20 mouse cellular contexts compared by ENCODE assay signal in the genomic region with DNA sequence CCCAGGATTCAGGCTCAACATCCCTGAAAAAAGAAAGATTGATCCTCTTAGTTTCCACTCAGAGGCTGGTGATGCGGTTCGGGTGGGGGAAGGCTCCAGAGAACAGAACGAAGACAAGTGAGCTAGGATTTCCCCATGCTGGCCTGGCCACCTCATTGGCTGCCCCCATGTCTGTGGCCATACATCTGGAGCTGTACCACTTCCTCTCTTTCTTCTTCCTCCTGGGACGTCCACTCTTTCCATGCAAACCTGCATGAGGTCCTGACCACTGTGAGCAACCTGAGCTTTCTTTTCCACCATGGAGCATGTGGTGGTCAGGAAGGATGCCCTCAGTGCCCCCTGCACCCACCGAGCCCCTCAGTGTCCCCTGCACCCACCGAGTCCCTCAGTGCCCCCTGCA.
DNase-seq lines count a peak whose midpoint lies in the region; ATAC-seq and TF ChIP-seq lines count a peak whose summit lies in the region.
"Had no signal": no experiment of that assay in that cellular context is flagged by ENCODE, and none has a peak within 500 bp of the region (broad histone marks: within the 10 kb centered on the region; RNA-seq: fewer than 3 reads in every experiment).

No protein-coding gene starts in this region.

- no peaks in the 10 kb centered on the region for H3K9me3 ChIP-seq in hindbrain, embryonic 10.5 days
- H3K9me3 ChIP-seq in hindbrain, embryonic 16.5 days (ENCODE audit: control insufficient read depth, low read length) = no peaks in the 10 kb centered on the region
- H3K9me3 ChIP-seq in CH12.LX (replicated peaks; ENCODE audit: low read length) = no peaks in the 10 kb centered on the region
- H3K9me3 ChIP-seq in intestine, embryonic 16.5 days (ENCODE audit: control insufficient read depth, low read length) = no peaks in the 10 kb centered on the region
- H3K9me3 ChIP-seq: embryonic facial prominence, embryonic 10.5 days; embryonic facial prominence, embryonic 12.5 days; forebrain, embryonic 13.5 days; forebrain, embryonic 15.5 days had no signal

- H3K27ac ChIP-seq in hindbrain, embryonic 10.5 days = 0 out of 2 replicates have a peak overlapping the region, but pooled peaks have one; percentile 41
- H3K27ac ChIP-seq in hindbrain, embryonic 16.5 days (ENCODE audit: low read depth, low read length) = no peak overlapping the region
- 0 out of 2 replicates have a peak overlapping the region, but pooled peaks have one; percentile 9 for H3K27ac ChIP-seq in CH12.LX (ENCODE audit: insufficient read depth, low read depth)
- H3K27ac ChIP-seq in intestine, embryonic 16.5 days (ENCODE audit: low read length) = no peak overlapping the region
- H3K27ac ChIP-seq: embryonic facial prominence, embryonic 10.5 days; embryonic facial prominence, embryonic 12.5 days; forebrain, embryonic 13.5 days; forebrain, embryonic 15.5 days had no signal

- DNase-seq in hindbrain, embryonic 10.5 days (ENCODE audit: low spot score) = no peak
- DNase-seq in CH12.LX (ENCODE audit: extremely low read depth) = peak; percentile 45
- DNase-seq: adrenal gland, adult 2 months; adrenal gland, postnatal 10 days; adrenal gland, postnatal 25 days; B cell, adult 2 months; cerebellum, adult 11 months; cerebellum, adult 18-20 months; cerebellum, adult 9-10 months; cerebellum, postnatal 10 days; cerebellum, postnatal 25 days; forebrain, postnatal 0 days had no signal

- peaks cover 10% of the 10 kb centered on the region; the same call in 1 of the 2 replicates for H3K27me3 ChIP-seq in hindbrain, embryonic 10.5 days (ENCODE audit: insufficient read depth, poor library complexity, severe bottlenecking)
- H3K27me3 ChIP-seq in hindbrain, embryonic 16.5 days (replicated peaks; ENCODE audit: control insufficient read depth, insufficient read depth, low read length) = no peaks in the 10 kb centered on the region
- H3K27me3 ChIP-seq in CH12.LX (replicated peaks) = no peaks in the 10 kb centered on the region
- no peaks in the 10 kb centered on the region for H3K27me3 ChIP-seq in intestine, embryonic 16.5 days (replicated peaks; ENCODE audit: control insufficient read depth, insufficient read depth, low read length)
- H3K27me3 ChIP-seq: forebrain, embryonic 13.5 days; forebrain, embryonic 15.5 days had no signal

- dilution Hi-C loops in CH12.LX (cut with MboI; ENCODE audit: extremely low pct_ligation_motif_present, extremely low pct_unique_long_range_greater_than_20kb, low sequenced_read_pairs) = no loop called here

- no peak overlapping the region for H3K9ac ChIP-seq in hindbrain, embryonic 16.5 days (ENCODE audit: low read depth, low read length)
- peak overlapping the region; percentile 30; the same call in 1 of the 2 replicates for H3K9ac ChIP-seq in CH12.LX (ENCODE audit: insufficient read depth, low read depth)
- H3K9ac ChIP-seq in intestine, embryonic 16.5 days (ENCODE audit: low read depth, low read length) = no peak overlapping the region
- H3K9ac ChIP-seq: embryonic facial prominence, embryonic 12.5 days; forebrain, embryonic 13.5 days; forebrain, embryonic 15.5 days; forebrain, postnatal 0 days had no signal

- no peak for TF ChIP-seq CTCF in CH12.LX (conservative IDR thresholded peaks at IDR 0.05 in 1 of 2, IDR thresholded peaks at IDR 0.05 in 1 of 2; ENCODE audit: low read depth in 2 of 2, low read length in 2 of 2)

- WGBS in hindbrain, embryonic 10.5 days = 91% methylated on average over 6 of the region's 6 CpGs
- WGBS in hindbrain, embryonic 16.5 days = 92% methylated on average over 6 of the region's 6 CpGs
- 87% methylated on average over 6 of the region's 6 CpGs for WGBS in intestine, embryonic 16.5 days

- no peak for TF ChIP-seq RAD21 in CH12.LX (IDR thresholded peaks at IDR 0.05; ENCODE audit: low read depth, low read length)

- in situ Hi-C loops in CH12.LX (cut with MboI; ENCODE audit: low pct_ligation_motif_present, low pct_unique_long_range_greater_than_20kb, low sequenced_read_pairs) = no loop called here

- H3K4me2 ChIP-seq in hindbrain, embryonic 16.5 days (ENCODE audit: low read length) = no peak overlapping the region
- peak overlapping the region; percentile 26; the same call in 1 of the 2 replicates for H3K4me2 ChIP-seq in CH12.LX (ENCODE audit: insufficient read depth, low read depth, poor library complexity, severe bottlenecking)
- H3K4me2 ChIP-seq in intestine, embryonic 16.5 days (ENCODE audit: low read depth, low read length) = no peak overlapping the region
- H3K4me2 ChIP-seq: embryonic facial prominence, embryonic 12.5 days; forebrain, embryonic 13.5 days; forebrain, embryonic 15.5 days had no signal

- H3K79me2 ChIP-seq in CH12.LX (replicated peaks; ENCODE audit: control insufficient read depth, extremely low read depth, insufficient read depth, poor library complexity, severe bottlenecking) = no peaks in the 10 kb centered on the region

- ATAC-seq in hindbrain, embryonic 16.5 days = no peak
- ATAC-seq in megakaryocyte progenitor cell, adult 5-6 weeks (replicated peaks; ENCODE audit: poor library complexity) = peak; percentile 46; the same call in 1 of the 2 replicates
- no peak for ATAC-seq in intestine, embryonic 16.5 days
- ATAC-seq: CD4-positive, CD25-positive, alpha-beta regulatory T cell, adult 4 months; forebrain, embryonic 13.5 days; forebrain, embryonic 15.5 days; forebrain, postnatal 0 days had no signal

- peak; percentile 54 for TF ChIP-seq EP300 in CH12.LX (IDR thresholded peaks at IDR 0.05; ENCODE audit: low read length)

- no peak for TF ChIP-seq POLR2A in CH12.LX (IDR thresholded peaks at IDR 0.05; ENCODE audit: low read depth, low read length)

- H3K36me3 ChIP-seq in hindbrain, embryonic 10.5 days = no peaks in the 10 kb centered on the region
- no peaks in the 10 kb centered on the region for H3K36me3 ChIP-seq in hindbrain, embryonic 16.5 days (ENCODE audit: control insufficient read depth, insufficient read depth, low read length)
- H3K36me3 ChIP-seq in CH12.LX (replicated peaks in 1 of 2; ENCODE audit: control insufficient read depth in 1 of 2, insufficient read depth in 1 of 2, low read length in 1 of 2) = no peaks in the 10 kb centered on the region
- no peaks in the 10 kb centered on the region for H3K36me3 ChIP-seq in intestine, embryonic 16.5 days (ENCODE audit: control insufficient read depth, insufficient read depth, low read length)
- H3K36me3 ChIP-seq: embryonic facial prominence, embryonic 10.5 days; embryonic facial prominence, embryonic 12.5 days; forebrain, embryonic 15.5 days had no signal

- H3K4me1 ChIP-seq in hindbrain, embryonic 10.5 days (replicated peaks) = peaks cover 40% of the 10 kb centered on the region
- H3K4me1 ChIP-seq in hindbrain, embryonic 16.5 days (ENCODE audit: control insufficient read depth, insufficient read depth, low read depth, low read length) = no peaks in the 10 kb centered on the region
- H3K4me1 ChIP-seq in CH12.LX (ENCODE audit: control insufficient read depth in 1 of 2, insufficient read depth in 2 of 2) = peaks cover 37 to 65% of the 10 kb centered on the region in 2 experiments
- no peaks in the 10 kb centered on the region for H3K4me1 ChIP-seq in intestine, embryonic 16.5 days (ENCODE audit: control insufficient read depth, insufficient read depth, low read length)
- H3K4me1 ChIP-seq: embryonic facial prominence, embryonic 12.5 days had no signal

- H3K4me3 ChIP-seq in hindbrain, embryonic 10.5 days = no peak overlapping the region
- H3K4me3 ChIP-seq in hindbrain, embryonic 16.5 days (ENCODE audit: low read length) = no peak overlapping the region
- peak overlapping the region in 1 of 3 experiments; percentile 32 for H3K4me3 ChIP-seq in CH12.LX (replicated peaks in 1 of 3; ENCODE audit: low read depth in 2 of 3, low read length in 2 of 3, poor library complexity in 1 of 3)
- no peak overlapping the region for H3K4me3 ChIP-seq in intestine, embryonic 16.5 days (ENCODE audit: low read length)
- H3K4me3 ChIP-seq: embryonic facial prominence, embryonic 10.5 days; embryonic facial prominence, embryonic 12.5 days; forebrain, embryonic 13.5 days; forebrain, embryonic 15.5 days had no signal

TF ChIP-seq in CH12.LX, 34 proteins besides CTCF, POLR2A, EP300 and RAD21 (continues in another document):
- TF ChIP-seq IRF4 (IDR thresholded peaks at IDR 0.05; ENCODE audit: low read depth, low read length) (peak; percentile 68; the same call in 1 of the 2 replicates), GABPA (IDR thresholded peaks at IDR 0.05; ENCODE audit: insufficient replicate concordance, low read depth, low read length) (no peak), CHD2 (IDR thresholded peaks at IDR 0.05; ENCODE audit: low read length) (no peak), UBTF (IDR thresholded peaks at IDR 0.05; ENCODE audit: low read depth, low read length) (no peak), ZNF384 (IDR thresholded peaks at IDR 0.05; ENCODE audit: low read depth, low read length) (no peak), ETS1 (conservative IDR thresholded peaks at IDR 0.05; ENCODE audit: low read depth, low read length) (no peak; the same call in 1 of the 2 replicates), USF1 (IDR thresholded peaks at IDR 0.05; ENCODE audit: low read depth, low read length) (no peak), ZC3H11A (IDR thresholded peaks at IDR 0.05; ENCODE audit: low read depth, low read length) (no peak), MYC (IDR thresholded peaks at IDR 0.05; ENCODE audit: low read depth, low read length) (no peak), JUN (IDR thresholded peaks at IDR 0.05; ENCODE audit: insufficient read depth, low read depth, low read length) (no peak), E2F4 (IDR thresholded peaks at IDR 0.05; ENCODE audit: insufficient replicate concordance, low read depth, low read length) (no peak), KAT2A (IDR thresholded peaks at IDR 0.05; ENCODE audit: insufficient replicate concordance, low read length) (no peak), SIN3A (IDR thresholded peaks at IDR 0.05; ENCODE audit: low read length) (no peak), MAFK (IDR thresholded peaks at IDR 0.05; ENCODE audit: insufficient replicate concordance, low read length) (no peak), MAX (IDR thresholded peaks at IDR 0.05; ENCODE audit: low read length) (no peak), JUND (conservative IDR thresholded peaks at IDR 0.05; ENCODE audit: low read depth, low read length) (no peak), TCF12 (IDR thresholded peaks at IDR 0.05; ENCODE audit: low read depth, low read length) (0 out of 2 replicates have a peak, but pooled peaks have one; percentile 57), CHD1 (IDR thresholded peaks at IDR 0.05; ENCODE audit: low read depth, low read length) (no peak), POLR2AphosphoS2 (IDR thresholded peaks at IDR 0.05; ENCODE audit: low read depth, low read length) (no peak), HCFC1 (IDR thresholded peaks at IDR 0.05; ENCODE audit: low read depth, low read length) (no peak), ELF1 (IDR thresholded peaks at IDR 0.05; ENCODE audit: low read depth, low read length) (0 out of 2 replicates have a peak, but pooled peaks have one; percentile 37), ZKSCAN1 (IDR thresholded peaks at IDR 0.05; ENCODE audit: borderline replicate concordance, low read depth, low read length) (no peak)

Comparison
In these comparisons a context has a peak if more than half of its experiments do, and no peak if none do; other contexts are left out.
1. H3K27ac ChIP-seq: peak in hindbrain, embryonic 10.5 days (single experiment) and CH12.LX (single experiment); none in hindbrain, embryonic 16.5 days (single experiment) and intestine, embryonic 16.5 days (single experiment).